Mouse (Mus musculus) spleen, postnatal 14 days (tissue): ENCODE results near the gene Klhdc10.
"Not testable (repeated sequence)": the region's sequence is repeated elsewhere in the genome, so short reads cannot be mapped to it uniquely, and the experiment has no call there.

Experiments used
- DNase-seq, 2 experiments: peaks; one replicate each; pipeline ENCODE4 v3.0.0; 2021 to 2022; ENCODE audit warnings: low spot score in 2 of 2

Gene Klhdc10

GRCm38 (mm10) chr6:30401308-30402015, at the start of gene Klhdc10:
Klhdc10 (plus strand) TSS chr6:30401868.
- DNase-seq, result peak; percentile 98 to 99

- no peak for DNase-seq
These were observed 48.9 kb upstream of the Klhdc10 start for GRCm38 (mm10) chr6:30352762-30353161.

- no peak for DNase-seq
These were observed 48.0 kb upstream of the Klhdc10 start for GRCm38 (mm10) chr6:30353661-30354060.

GRCm38 (mm10) chr6:30354760-30355159, 46.9 kb upstream of the Klhdc10 start:
- DNase-seq, result no peak

DNA sequence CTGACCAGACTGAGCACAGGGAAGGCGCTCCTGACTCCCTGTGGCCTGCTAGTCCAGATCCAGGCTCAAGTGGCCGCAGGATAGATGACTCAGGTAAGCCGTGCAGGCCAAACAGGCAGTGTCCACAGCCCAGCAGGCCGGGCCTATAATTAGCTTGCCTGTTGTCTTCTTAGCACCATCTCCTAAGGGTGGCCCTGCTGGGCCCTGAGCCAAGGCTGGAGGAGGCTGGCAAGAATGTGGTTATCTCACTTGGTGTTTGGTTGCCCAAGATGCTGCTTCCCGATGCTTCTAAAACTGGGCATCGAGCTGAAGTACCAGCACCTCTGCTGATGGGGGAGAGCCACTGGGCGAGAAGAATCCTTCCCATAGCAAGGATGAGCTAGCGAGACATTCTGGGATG, 46.0 kb upstream of the Klhdc10 start:
- DNase-seq, result peak; percentile 46 to 63

- DNase-seq, result no peak
These were observed 45.5 kb upstream of the Klhdc10 start for GRCm38 (mm10) chr6:30356161-30356560.

GRCm38 (mm10) chr6:30356680-30357079, 45.0 kb upstream of the Klhdc10 start:
- no peak for DNase-seq

DNA sequence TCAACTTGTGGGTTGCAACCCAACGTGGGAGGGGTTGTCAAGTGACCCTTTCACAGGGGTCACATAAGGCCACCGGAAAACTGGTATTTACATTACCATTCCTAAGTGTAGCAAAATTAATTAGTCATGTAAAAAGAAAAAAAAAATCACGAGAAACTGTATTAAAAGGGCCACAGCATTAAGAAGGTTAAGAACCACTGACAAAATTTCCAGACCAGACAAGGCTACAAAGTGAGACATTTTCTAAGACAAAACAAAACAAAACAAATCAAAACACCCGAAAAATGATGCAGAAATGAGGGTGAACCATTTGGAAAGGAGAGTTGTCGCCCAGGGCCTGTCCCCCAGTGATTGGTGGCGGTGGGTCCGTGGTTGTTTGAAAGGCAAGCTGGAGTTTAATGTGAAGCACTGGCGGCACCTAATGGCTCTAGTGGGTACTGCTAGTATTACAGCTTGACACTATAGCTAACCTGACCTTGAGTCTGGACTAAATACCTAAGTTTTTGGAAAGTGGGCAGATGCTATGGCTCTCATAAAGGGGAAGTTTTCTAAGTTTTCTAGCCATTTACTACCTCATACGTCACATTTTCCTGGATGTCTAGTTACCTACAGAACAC, 44.0 kb upstream of the Klhdc10 start:
- peak; percentile 59 to 79 for DNase-seq

- no peak for DNase-seq
These were observed 41.7 kb upstream of the Klhdc10 start for GRCm38 (mm10) chr6:30359762-30360509.

DNA sequence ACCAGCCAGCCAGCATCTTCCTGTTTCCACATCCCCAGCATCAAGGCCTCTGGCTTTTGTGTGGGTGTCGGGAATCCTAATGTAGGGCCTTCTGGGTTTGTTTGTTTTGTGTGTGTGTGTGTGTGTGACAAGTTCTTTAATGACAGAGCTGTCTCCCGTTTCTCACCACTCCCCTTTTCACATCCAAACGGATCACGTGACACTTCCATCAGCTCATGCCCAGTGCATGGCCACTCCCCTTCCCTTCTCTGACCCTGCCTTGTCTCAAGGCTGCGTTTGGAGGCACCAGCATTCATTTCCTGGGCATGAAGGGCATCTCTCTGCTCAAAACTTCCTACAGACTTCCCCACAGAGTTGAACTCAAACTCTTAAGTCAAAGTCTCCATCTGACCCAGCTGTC, 37.9 kb upstream of the Klhdc10 start:
- no peak for DNase-seq

DNA sequence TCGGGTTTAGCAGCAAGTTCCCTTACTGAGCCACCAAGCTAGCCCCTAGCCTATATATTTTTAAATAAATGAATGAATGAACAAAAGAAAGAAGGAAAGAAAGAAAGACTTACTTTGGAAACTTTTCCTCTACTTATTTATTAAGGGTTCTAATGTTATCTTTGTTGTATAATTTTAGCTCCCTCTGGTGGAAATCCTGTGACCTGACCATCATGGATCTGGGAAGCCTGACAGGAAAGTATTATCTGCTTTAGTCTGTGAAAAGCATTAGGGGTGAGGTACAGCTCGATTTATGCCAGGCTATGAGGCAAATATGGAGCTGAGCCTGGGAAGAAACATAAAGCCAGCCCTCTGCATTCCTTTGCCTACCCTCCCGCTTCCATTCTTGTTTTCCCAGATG, 32.4 kb upstream of the Klhdc10 start:
- no peak for DNase-seq

DNA sequence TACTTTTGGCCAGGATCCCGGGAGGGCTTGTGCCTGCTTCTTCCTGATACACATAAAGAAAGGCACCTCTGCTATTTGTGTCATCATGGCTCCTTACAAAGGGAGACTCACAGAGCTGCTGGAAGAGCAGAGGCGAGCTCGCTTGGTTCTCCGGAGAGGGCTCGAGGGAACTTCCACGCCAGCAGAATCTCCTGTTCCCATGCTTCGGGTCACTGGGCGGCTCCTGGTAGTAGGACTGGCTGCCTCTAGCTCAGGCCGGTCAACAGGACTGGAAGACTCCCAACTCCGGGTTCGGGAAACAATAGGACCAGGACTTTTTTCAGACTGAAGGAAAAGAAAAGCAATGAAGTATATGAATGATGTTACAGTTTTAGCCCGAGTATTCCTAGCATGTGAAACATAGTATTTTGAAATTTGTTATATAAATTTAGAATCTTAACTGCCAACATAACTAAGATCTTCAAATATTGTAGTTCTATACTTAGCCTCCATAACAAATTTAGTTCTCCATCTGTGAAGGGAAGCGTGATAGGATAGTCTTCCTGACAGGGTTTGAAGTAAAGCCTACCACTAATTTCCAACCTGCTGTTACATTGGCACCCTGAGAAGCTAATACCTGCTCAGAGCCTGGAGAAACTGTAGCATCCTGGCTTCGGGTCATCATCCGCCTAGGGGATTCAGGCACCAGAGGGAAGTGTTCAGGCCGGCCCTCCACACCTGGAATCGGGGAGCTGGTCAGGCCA, 28.9 kb upstream of the Klhdc10 start:
- DNase-seq, result no peak

DNA sequence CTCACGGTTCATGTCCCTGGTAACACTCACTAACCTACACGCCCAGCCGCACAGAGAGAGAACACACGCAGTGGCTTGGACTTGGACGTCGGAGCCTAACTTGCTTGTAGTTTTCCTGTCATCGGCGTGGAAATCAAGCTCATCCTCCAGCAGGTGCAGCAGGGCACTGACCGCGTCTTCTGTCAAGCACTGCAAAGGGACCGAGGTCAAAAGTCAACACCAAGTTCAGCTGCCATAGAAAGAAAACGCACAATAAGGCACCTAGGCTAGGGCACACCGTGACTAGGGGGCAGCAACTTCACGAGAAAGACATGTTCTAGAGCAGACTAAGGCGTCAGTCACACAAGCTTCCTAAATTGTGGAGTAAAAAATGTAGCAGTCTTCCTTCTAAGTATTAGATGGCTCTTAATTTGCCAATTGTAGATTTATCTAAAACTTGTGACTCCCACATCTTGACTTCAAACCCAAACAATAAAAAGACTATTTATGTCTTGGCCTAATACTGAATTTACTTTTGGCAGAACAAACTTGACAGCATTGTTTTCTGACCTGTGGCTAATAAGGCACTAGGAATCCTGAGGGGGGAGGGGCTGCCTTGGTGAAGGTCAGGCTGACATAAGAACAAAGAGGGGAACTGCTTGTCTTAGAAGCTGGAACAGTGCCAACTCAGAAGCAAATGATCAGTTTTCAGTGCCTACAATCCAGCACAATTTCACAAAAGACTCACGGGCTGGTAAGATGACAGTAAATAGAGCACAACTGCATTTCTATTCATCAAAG, 26.7 kb upstream of the Klhdc10 start:
- no peak for DNase-seq

GRCm38 (mm10) chr6:30375791-30376190, 25.9 kb upstream of the Klhdc10 start:
- DNase-seq, result no peak

GRCm38 (mm10) chr6:30381116-30381515, 20.6 kb upstream of the Klhdc10 start:
- DNase-seq, result no peak

GRCm38 (mm10) chr6:30390271-30390670, 11.4 kb upstream of the Klhdc10 start:
- not testable (repeated sequence) for DNase-seq

- peak; percentile 70 to 79 for DNase-seq
These were observed 10.7 kb upstream of the Klhdc10 start, which contains the start of gene Zc3hc1 for GRCm38 (mm10) chr6:30390714-30391697. Zc3hc1 (minus strand) TSS chr6:30391028.

DNA sequence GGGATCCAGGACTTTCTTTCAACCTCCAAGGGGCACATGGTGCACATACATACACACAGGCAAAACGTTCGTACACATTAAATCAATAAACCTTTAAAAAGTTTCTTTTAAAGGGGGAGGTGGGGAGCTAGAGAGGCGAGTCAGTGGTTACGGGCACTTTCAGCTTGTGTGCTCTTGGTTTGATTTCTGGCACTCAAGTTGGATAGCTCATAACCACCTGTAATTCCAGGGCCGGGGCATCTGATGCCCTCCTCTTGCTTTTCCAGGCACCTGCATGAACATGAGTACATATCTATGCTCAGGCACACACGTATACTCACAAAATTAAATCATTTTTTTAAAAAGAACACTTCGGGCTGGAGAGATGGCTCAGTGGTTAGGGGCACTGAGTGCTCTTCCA, 9.7 kb upstream of the Klhdc10 start:
- DNase-seq, result no peak

- DNase-seq, result no peak
These were observed 1.5 kb upstream of the Klhdc10 start for GRCm38 (mm10) chr6:30400146-30400545.

DNA sequence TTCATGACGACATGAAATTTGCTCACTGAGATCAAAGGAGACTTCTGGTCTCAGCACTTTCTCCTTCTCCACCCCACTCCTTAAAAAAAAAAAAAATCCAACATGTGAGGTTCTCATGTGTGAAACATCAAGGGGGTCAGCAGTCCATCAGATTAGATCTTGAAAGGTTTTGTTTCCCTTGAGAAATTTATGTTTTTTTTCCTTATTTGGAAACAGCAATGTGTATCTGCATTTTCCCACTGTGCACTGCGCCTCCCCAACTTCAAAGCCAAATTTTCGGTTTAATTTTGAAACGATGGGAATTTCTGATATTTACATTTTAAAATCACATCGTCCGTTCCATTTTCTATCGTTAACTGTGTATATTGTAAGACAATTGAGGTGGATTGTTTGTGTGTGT, 952 bp upstream of the Klhdc10 start:
- DNase-seq, result no peak
